Mouse (Mus musculus): ENCODE measurements around the gene Frmd8.

Frmd8 gene

DNA sequence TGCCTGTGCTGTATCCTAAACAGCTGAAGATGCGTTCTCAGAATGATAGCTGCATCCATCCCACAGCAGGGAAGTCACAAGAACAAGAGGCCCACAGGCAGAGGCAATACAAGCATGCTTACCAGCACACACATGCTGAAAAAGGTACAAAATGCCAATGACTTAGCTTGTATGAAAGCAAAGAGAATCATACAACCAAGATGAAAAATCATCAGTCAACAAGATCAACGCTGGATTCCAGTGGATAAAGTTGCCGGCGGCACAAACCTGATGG is 36.2 kb downstream of the Frmd8 start:
- no peak for DNase-seq (ENCODE audit: low spot score in 2 of 2)

DNA sequence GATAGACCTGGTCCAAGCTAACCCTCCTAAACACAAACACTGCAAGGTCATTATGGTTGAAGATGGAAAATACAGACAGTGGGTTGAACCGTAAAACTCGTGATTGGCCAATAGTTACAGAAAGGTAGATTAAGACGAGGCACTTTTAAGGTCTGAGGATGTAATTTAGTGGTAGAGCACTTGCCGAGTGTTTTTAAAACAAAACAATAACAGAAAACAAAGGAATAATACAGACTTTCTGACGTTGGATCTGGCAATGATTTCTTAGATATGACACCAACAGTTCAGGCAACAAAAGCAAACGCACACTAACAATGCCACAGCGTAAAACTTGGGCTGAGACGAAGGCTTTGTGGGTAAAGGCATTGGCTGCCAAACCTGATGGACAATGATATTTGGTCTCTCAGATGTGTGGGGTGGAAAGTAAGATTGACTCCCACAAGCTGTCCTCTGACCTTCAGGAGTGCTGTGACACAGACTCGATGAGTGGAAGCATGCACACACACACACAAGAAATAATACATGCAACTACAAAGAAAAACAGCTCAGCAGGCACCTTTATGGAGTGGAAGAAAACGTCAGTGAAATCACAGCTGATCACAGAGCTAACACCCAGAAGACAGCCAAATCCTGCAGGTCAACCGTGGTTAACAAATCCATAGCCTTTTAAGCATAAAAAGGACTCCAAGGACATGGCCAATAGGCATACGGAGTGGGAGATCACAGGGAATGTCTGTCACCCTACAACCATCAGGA is 36.8 kb downstream of the Frmd8 start:
- no peak for DNase-seq (ENCODE audit: low spot score in 2 of 2)

DNA sequence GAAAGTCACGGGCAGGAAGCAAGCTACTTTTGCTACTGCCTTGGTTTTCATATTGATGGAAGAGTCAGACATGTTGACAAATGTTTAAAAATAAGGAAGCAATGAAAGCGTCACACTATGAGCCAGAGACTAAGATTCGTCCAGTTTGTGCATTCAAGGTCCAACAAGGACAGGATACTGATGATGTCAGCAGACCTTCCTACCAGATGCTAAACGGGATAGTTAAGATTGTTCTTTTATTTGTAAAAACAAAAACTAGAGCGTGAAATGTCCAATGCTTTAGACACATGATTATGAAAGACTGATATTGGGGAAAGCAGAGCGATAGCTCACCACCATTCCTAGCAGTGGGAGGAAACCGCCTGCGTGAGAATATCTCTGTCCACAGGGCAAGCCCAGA is 37.5 kb downstream of the Frmd8 start:
- no peak for DNase-seq (ENCODE audit: low spot score in 2 of 2)

DNA sequence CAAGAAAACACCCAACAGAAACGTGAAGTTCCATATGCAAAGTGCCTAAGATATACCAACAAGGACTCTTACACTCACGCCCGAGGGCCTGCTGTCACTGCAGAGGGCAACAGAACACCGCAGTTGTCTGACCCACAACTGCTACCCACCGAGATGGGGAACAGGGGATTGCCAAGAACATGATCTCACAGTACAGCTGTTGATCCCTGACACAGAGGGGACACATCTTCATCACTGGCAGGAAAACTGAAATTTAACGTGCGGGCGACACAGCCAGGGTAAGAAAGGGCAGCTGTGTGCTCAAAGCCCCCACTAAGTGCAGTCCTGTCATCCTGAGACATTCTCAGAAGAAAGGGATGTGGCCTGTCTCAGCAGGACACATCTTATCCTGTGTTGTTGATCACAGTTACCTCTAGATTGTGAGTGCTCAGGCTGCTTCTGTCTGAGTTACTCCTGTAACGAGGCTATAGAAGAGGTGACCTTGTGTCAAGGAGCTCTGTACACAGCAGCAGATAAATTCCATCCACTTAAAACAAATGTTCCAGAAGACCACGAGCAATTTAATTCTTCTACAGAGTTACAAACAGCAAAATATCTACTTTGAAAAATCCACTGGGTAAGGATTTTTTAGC is 38.0 kb downstream of the Frmd8 start:
- DNase-seq (ENCODE audit: low spot score in 2 of 2), result no peak

DNA sequence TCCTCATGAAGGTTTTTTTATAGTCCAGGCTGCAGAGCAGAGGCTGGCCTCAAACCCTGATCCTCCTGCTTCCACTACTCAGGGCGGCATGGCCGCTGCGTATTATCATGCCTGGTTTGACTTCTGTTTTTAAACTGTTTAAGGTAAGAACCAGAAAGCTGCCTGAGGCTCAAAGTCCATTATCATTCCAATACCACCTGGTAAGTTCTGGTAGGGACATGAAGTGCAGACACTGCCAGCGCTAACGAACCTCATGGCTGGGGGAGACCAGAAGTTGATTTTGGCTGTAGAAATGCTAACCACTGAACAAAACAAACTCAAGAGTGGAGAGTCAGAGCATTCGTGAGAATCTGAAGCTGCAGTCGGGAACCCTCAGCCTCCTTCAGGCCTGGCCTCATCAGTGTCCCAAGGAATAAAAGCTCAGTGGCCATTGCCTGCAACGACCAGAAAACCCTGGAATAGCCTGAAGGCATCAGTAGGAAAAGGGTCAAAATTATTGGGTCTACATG is 39.1 kb downstream of the Frmd8 start:
- DNase-seq (ENCODE audit: low spot score in 2 of 2), result no peak

DNA sequence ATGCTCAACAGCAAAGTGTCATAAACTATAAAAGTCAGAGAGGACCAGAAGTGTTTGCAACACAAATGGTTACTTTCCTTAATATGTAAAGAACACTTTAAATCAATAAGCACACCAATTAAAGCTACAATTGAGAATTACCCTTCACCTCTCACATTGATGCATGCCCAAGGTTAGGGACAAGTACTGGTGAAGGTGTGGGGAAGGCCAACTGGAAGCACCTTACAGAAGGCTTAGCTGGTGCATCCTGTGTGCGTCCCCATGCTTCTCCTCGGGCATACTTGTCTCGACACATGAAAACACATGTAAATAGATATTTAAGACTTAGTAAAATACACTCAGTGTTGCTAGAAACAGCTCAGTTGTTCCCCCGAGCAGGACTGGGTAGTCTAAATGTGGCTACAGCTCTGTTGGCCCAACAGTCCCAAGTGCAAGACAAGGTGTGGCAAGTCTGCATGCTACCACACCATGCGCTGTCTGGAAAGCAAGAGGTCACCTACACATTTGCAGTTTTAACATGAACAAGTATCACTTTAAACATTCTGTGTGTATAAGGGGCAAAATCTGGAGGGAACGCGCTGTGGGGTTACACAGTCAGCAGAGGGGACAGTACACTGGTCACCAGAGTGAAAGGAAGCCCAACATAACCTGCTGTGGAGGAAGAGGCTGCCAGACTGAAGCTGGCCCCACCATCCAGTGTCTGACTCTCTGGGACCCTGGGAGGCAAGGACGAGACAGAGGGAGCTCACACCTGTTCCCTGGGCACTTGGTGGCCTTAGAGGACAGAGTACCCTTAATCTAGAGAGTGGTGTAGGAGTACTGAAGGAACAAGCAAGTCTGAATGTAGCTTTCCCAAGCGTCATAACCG is 39.8 kb downstream of the Frmd8 start:
- no peak for DNase-seq (ENCODE audit: low spot score in 2 of 2)

DNA sequence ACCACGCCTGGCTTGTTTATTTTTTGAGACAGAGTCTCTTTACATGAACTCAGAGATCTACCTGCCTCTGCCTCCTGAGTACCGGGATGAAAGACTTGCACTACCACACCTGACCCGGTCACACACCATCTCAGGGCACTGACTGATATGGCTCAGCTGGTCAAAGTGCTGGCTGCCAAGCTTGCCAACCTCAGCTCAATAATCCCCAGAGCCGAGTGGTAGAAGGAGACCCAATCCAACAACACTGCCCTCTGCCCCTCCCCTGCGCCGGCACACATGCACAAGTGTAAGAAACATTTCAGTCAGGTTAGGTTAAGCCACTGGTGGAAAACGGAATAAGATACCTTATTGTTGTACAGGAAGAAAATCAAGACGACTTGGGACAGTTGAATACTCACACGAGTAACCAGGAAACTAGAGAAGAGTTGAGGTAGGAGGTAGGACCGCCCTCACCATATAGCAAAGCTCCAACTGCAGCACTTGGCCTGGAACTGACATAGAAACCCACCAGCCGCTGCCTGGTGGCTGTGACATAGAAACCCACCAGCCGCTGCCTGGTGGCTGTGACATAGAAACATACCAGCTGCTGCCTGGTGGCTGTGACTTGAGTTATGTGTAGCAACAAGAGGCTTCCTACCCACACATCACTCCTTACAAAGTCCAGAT is 40.7 kb downstream of the Frmd8 start:
- no peak for DNase-seq (ENCODE audit: low spot score in 2 of 2)

DNA sequence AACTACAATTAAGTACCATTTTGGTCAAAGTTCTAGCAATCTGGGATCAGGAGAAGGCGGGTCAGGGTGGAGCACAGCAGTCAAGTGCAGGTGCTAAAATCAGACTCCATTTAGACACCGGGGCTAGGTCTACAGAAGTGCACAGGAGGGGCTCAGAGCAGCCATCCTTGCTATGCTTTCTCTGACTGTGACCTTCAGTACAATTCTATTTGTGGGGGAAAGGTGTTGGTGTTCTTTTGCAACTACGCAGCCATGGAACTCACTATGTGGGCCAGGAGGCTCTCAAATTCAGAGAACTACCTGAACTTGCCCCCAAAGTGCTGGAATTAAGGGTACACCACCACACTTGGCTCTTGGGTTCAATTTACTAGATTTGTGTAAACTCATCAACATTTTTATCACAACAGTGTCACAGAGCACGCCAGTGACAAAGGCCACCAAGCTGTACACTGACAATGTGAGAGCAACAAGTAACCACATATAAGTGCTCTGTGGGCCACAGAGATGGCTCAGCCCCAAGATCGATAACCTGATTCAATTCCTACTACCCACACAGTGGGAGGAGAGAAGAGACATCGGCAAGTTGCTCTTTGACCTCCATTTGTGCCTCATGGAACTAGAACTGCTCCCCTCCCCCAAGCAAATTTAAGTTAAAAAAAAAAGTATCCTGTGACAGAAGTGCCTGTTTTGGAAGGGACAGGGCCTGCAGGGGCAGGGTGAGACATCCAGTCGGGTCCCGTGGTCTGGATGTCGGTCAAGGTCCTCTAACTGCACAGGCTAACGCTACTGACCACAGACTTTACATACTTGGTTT is 41.6 kb downstream of the Frmd8 start:
- no peak for DNase-seq (ENCODE audit: low spot score in 2 of 2)

DNA sequence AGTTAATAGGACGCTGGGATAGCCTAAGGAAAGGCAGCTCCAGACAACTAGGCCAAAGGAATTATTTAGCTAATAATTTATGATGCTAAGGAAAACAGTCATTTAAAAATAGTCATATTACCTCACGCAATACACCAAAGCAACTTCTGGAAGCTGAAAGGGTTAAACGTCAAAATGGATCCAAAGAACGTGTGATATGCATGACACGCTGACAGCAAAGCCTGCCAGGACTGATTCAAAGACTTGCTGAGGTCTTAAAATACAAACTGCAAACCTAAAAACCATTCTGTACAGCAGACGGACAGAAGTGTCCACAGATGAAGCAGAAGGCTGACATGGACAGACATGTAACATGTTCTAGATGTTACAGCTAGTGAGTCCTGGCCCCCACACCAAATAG is 42.7 kb downstream of the Frmd8 start:
- DNase-seq (ENCODE audit: low spot score in 2 of 2), result no peak

DNA sequence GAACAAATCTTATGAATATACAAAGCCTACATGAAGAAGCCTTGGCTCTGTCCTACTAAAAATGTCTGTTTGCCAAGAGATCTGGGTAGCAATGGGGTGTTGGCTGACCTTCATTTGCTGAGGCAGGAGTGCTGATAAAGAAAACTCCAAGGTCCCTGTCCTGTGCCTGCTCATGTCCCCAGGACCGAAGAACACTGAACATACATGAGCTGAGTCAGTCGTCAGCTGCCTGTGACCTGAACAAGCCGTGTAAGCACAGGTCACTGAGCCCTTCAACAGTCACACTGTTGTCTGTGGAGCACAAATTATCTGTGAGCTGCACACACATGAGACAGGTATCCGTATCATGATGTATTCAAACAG is 43.1 kb downstream of the Frmd8 start:
- DNase-seq (ENCODE audit: low spot score in 2 of 2), result no peak

DNA sequence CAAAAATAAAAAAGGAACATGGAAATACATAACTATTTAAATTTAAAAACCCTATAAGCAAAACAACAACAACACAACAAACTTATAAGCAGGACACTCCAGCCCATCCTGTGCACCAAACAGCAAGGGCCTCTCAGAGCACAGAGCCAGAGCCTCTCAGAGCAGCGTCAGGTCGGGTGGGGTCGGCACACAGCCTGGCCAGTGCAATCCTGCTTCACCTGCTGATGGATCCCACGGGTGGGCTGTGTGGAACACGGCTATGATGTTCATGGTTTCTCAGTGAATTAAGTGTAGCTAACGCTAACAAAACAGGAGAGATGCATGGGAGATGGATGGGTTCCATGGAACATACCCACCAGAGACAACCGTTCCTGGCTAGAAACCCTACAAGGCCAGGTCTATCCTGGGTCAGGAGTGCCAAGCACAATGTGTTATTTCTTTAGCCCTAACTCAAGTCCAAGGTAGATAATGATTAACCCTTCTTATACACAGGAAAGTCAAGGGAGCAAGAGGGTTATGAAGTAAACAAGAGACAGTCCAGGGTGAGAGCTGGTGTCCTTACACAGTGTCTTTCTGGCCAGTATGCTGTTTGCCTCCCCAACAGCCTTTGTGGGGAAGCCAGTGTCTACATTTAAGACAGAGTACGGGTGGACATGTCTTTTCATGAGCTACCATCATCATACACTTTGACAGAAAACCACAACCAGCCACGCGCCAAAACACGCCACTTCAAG is 43.7 kb downstream of the Frmd8 start:
- DNase-seq (ENCODE audit: low spot score in 2 of 2), result no peak

DNA sequence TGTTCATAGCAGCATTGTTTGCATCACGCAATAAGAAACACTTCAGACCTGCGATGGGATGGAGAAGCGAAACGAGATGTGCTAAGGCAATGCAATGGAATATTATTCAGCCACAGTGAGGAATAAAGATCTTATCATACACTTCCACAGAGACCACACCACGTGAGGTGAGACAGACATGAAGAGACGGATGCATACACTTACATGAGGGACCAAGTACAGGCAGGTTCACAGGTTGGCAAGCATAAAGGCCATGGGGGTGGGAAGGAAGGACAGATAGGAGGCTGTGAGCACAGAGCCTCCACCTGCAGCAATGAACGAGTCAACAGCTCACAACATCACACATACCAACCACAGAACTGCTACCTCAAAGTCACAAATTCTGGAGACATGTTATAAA is 44.3 kb downstream of the Frmd8 start:
- DNase-seq (ENCODE audit: low spot score in 2 of 2), result no peak

DNA sequence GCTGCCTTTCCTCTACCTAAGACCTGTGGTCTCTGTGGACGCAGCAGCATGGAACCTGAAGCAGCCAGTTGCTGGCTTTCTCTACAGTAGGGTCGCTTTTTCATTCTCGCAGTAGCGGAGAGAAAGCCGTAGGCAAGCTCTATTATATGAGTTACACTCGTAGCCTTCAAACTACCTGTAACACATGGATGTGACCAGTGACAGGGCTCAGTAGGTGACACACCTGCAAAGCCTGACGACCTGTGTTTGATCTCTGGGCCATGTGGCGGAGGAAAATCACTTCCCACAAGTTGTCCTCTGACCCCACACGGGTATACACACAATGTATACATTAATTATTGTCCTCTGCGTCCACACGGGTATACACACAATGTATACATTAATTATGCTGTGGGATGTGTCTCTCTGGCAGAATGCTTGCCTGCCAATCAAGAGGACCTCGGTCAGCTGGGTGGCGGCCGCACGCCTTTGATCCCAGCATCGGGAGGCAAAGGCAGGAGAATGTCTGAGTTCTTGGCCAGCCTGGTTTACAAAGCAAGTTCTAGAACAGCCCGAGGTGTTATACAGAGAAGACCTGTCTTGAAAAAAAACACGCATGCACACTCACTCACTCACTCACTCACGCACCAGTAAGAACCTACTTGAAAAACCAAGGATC is 45.0 kb downstream of the Frmd8 start:
- DNase-seq (ENCODE audit: low spot score in 2 of 2), result no peak

DNA sequence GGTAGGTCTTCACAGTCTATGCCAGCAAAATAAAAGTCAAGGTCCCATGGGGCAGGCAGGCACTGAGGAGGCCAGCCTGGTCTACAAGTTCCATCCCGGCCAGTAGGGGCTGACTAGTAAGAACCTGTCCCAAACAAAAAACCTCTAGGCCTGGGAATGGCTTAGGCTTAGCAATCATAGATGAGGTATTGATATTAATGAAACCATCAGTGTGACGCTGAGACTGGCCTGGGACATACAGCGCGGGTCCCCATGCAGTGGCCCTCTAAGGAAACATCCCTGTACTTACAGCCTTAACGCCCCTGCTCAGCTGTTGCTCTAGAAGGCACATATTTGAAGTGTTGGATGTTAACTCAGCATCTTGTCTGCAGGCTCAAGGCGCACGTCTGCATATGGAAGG is 46.2 kb downstream of the Frmd8 start:
- no peak for DNase-seq (ENCODE audit: low spot score in 2 of 2)

DNA sequence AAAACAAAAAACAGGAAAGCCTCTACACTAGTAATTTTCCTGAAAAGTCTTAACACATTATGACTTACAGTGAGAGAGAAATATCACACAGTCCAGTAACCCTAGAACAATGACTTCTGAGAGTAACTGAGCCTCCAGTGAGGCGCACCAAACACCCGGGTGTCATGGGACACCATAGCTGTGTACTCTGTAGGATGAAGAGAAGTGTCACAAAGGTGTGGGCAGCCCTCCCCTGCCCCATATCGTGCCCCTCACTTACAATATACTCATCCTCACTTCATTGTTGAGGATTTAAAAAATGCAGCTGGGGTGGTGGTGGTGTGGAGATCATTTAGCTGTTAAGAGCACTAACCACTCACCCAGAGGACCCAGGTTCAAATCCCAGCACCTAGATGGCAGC is 46.9 kb downstream of the Frmd8 start:
- no peak for DNase-seq (ENCODE audit: low spot score in 2 of 2)

DNA sequence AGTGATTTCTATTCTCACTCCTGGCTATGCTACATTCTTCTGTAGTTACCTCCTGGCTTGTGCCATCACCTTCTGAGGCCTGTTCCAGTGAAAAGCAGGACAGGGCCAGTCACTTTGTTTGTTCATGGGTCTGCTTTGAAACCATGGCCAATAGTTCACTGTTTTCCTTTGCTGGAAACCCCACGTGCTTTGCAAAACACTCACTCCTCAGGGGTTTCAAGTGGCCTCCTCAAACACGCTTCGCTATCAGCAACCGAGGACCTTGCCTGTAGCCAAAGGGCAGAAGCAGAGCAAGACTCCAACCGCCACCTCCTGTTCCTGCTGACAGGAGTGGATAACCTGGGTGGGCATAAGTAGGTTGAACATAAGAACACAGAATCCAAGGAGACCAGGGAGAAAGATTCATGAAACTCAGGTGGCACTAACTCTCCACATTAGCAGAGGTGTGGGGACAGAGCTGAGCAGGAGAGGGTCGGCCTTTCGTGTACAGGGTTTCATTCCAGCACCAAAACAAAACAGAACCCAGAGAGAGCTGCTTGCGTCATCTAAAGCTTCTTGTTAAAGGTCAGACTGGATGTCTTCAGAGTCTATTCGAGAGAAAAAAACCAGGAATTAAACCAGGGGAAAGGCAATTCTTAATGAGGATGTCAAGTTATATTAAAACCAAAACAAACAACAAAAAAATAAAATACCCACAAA is 47.5 kb downstream of the Frmd8 start:
- no peak for DNase-seq (ENCODE audit: low spot score in 2 of 2)

DNA sequence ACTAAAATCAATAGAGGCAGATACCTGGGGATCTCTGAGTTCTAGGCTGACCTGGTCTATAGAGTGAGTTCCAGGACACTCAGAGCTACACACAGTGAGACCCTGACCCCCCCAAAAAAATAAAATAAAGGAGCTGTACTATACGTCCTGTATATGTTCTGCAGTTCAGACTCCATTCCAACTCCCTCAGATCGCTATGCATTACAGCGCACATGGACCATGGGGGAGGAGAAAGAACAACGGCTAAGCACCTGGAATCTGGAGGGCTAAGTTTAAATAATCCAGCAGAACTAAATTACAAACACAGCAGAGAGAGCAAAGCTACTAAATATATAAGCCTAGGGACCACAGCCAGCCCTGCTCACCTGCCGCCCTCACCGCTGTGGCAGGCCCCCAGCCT is 48.0 kb downstream of the Frmd8 start:
- DNase-seq (ENCODE audit: low spot score in 2 of 2), result no peak

DNA sequence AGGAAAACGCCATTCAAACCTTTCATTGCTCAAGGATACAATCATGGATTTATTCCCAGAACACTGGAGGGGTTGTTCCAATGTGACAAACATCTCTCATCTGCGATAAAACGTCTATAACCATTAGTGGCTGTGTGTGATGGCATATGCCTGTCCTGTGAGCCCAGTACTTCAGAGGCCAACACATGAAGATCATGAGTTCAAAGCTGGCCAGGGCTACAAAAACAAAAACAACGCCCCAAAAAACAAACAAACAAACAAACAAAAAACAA is 48.4 kb downstream of the Frmd8 start:
- DNase-seq (ENCODE audit: low spot score in 2 of 2), result no peak

DNA sequence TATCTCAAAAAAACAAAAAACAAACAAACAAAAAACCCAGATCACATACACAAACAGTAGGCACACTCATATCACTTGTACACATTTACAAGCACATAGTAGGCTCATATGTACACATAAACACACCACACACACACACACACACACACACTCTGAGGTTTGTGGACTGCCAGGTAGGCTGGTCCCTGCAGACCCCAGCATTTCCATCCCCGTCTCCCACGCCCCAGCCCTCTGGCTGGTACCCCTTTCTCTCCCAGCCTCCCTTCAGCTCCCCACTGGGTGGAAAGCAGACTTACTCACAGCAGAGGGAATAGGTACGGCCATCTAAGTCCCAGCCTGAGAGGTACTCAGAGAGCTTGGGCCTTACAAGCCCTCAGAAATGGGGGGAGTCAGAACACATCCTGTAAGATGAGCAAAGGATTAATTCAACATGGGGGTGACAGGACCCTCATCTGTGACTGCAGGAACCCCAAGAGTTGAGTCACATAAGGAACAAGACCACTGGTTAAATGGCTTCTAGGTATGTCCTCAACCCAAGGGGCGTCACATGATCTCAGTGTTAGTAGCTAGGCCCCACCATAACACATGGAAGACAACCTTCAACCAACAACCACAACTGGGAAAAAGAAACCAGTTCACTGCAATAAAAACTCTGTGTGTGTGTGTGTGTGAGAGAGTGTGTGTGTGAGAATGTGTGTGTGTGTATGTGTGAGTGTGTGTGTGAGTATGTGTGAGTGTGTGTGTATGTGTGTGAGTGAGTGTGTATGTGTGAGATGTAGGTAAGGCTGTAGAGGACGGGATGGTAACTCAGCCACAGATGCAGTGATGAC is 49.0 kb downstream of the Frmd8 start:
- DNase-seq (ENCODE audit: low spot score in 2 of 2), result no peak

All from spleen, postnatal 10 days (tissue).